10 mouse cellular contexts compared by ENCODE assay signal in the genomic region with DNA sequence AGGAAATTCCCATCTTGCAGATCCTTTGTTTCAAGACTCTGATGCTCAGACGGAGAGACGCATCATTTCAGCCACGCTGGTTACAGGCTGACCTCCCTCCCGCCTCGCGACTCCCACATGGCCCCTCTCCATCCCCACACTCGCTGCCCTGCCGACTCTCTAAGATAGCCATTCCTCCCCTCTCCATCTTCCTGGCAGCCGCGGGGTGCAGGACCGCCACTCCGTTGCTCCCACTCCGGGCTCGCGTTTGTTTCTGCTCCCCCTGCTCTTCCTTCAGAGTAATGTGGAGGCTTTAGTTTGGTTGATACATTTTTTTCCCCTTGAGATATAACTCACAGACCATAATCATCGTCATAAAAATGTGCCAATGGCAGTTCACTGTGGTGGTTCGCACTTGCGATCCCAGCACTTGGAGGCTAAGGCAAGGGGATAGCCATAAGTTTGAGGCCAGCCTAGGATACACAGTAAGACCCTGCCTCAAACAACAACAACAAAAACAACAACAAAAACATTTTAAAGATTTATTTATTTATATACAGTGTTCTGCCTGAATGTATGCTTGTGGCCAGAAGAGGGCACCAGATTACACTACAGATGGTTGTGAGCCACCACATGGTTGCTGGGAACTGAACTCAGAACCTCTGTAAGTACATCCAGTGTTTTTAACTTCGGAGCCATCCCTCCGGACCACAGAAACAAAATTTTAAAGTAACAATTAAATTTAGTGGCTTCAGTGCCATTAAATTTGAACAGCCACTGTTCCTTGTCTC. TPM values are rescaled to one million over a fixed set of nuclear protein-coding genes. Genes with fewer than 3 reads are reported as not detected.
DNase-seq lines count a peak whose midpoint lies in the region; ATAC-seq and TF ChIP-seq lines count a peak whose summit lies in the region.
"Had no signal": no experiment of that assay in that cellular context is flagged by ENCODE, and none has a peak within 500 bp of the region (broad histone marks: within the 10 kb centered on the region; RNA-seq: fewer than 3 reads in every experiment).

No protein-coding gene starts in this region.

- no peak overlapping the region for H3K4me3 ChIP-seq in heart, embryonic 11.5 days (ENCODE audit: low read depth, low read length)
- H3K4me3 ChIP-seq in intestine, postnatal 0 days (ENCODE audit: low read depth, low read length), result no peak overlapping the region

- no peak for ATAC-seq in heart, embryonic 11.5 days (replicated peaks; ENCODE audit: insufficient number of reproducible peaks, low FRiP score, low TSS enrichment)
- ATAC-seq in intestine, postnatal 0 days, result no peak
- ATAC-seq: CD4-positive, CD25-positive, alpha-beta regulatory T cell, adult 4 months had no signal

- peak; percentile 50 for TF ChIP-seq CTCF in intestine, postnatal 0 days (IDR thresholded peaks at IDR 0.05; ENCODE audit: low read depth)

- 0 out of 2 replicates have a peak, but pooled peaks cover 3% of the 10 kb centered on the region for H3K4me1 ChIP-seq in heart, embryonic 11.5 days (ENCODE audit: control insufficient read depth, insufficient read depth, low read length)
- 0 out of 2 replicates have a peak, but pooled peaks cover 4% of the 10 kb centered on the region for H3K4me1 ChIP-seq in intestine, postnatal 0 days (replicated peaks; ENCODE audit: control insufficient read depth, insufficient read depth, low read length)

- H3K27ac ChIP-seq in heart, embryonic 11.5 days (ENCODE audit: low read depth, low read length), result peak overlapping the region; percentile 41; the same call in 1 of the 2 replicates
- no peak overlapping the region for H3K27ac ChIP-seq in intestine, postnatal 0 days (ENCODE audit: low read depth, low read length)

- intact Hi-C loops in heart, postnatal 36 days (cut with DNase I), result loop anchor here (1.0 kb wide), 1 partner anchor 21 kb away; no protein-coding TSS in a partner anchor

- no peak overlapping the region; the same call in 1 of the 2 replicates for H3K4me2 ChIP-seq in heart, embryonic 11.5 days
- 0 out of 2 replicates have a peak overlapping the region, but pooled peaks have one; percentile 6 for H3K4me2 ChIP-seq in intestine, postnatal 0 days (replicated peaks; ENCODE audit: low read depth)

- 23% methylated on average over 20 of the region's 20 CpGs for whole genome bisulfite sequencing in heart, embryonic 11.5 days (ENCODE audit: insufficient replicate concordance)
- WGBS in intestine, postnatal 0 days, result 46% methylated on average over 20 of the region's 20 CpGs

- peaks cover 10% of the 10 kb centered on the region; the same call in 1 of the 2 replicates for H3K27me3 ChIP-seq in heart, embryonic 11.5 days (ENCODE audit: control insufficient read depth, insufficient read depth, low read length)
- no peaks in the 10 kb centered on the region for H3K27me3 ChIP-seq in intestine, postnatal 0 days (replicated peaks; ENCODE audit: control insufficient read depth, insufficient read depth, low read length)

- DNase-seq in heart, postnatal 36 days, result no peak
- peak; percentile 34 for DNase-seq in lung, postnatal 36 days
- no peak for DNase-seq in lung, adult 18-20 months
- no peak for DNase-seq in ovary, postnatal 36 days (ENCODE audit: low spot score)
- DNase-seq in layer of hippocampus, postnatal 25 days (ENCODE audit: extremely low spot score in 1 of 2, low spot score in 1 of 2), result no peak
- no peak for DNase-seq in adrenal gland, adult 2 months
- DNase-seq: lung, postnatal 14 days had no signal

- no peaks in the 10 kb centered on the region for H3K36me3 ChIP-seq in heart, embryonic 11.5 days (ENCODE audit: control insufficient read depth, insufficient read depth, low read length)
- no peaks in the 10 kb centered on the region for H3K36me3 ChIP-seq in intestine, postnatal 0 days (ENCODE audit: control insufficient read depth, insufficient read depth)

- H3K9ac ChIP-seq in heart, embryonic 11.5 days (ENCODE audit: low read depth, low read length), result 0 out of 2 replicates have a peak overlapping the region, but pooled peaks have one; percentile 10
- H3K9ac ChIP-seq in intestine, postnatal 0 days (ENCODE audit: low read depth, low read length), result no peak overlapping the region

- peaks cover 7% of the 10 kb centered on the region; the same call in 1 of the 2 replicates for H3K9me3 ChIP-seq in heart, embryonic 11.5 days (replicated peaks; ENCODE audit: control insufficient read depth, low read length)
- H3K9me3 ChIP-seq in intestine, postnatal 0 days (ENCODE audit: control insufficient read depth), result no peaks in the 10 kb centered on the region

RNA-seq across cellular contexts. Expression of a gene that starts 11.5 kb away (rescaled TPM):
- polyA plus RNA-seq in heart, embryonic 11.5 days (2014; fragmentation: Nextera tagmentation; extraction: Ambion mirVana), result 60.6 and 61.9 TPM in 2 replicates
- 10 to 100 TPM; 29.2 to 31.2 TPM for total RNA-seq in heart, postnatal 36 days (2021)
- polyA plus RNA-seq in intestine, postnatal 0 days (2015; fragmentation: Nextera tagmentation; extraction: Ambion mirVana), result 21.8 and 22.8 TPM in 2 replicates
- total RNA-seq in layer of hippocampus, postnatal 25 days (2021), result 10 to 100 TPM; 36.0 to 40.5 TPM
- total RNA-seq in adrenal gland, adult 2 months (2021), result 10 to 100 TPM; 39.4 to 48.5 TPM
- 7.6 and 9.9 TPM in 2 replicates for polyA plus RNA-seq in adrenal gland, adult 2 months (2012; rRNA removed)

RNA-seq across cellular contexts. Expression of a gene that starts 18.4 kb away (rescaled TPM):
- polyA plus RNA-seq in heart, embryonic 11.5 days (2014; fragmentation: Nextera tagmentation; extraction: Ambion mirVana), result 1.9 and 2.6 TPM in 2 replicates
- 1 to 10 TPM; 3.6 to 3.9 TPM for total RNA-seq in heart, postnatal 36 days (2021)
- polyA plus RNA-seq in intestine, postnatal 0 days (2015; fragmentation: Nextera tagmentation; extraction: Ambion mirVana), result 15.6 and 15.8 TPM in 2 replicates
- total RNA-seq in layer of hippocampus, postnatal 25 days (2021), result under 1 TPM; 0.42 to 0.68 TPM
- 1 to 10 TPM; 4.3 to 9.5 TPM for total RNA-seq in adrenal gland, adult 2 months (2021)
- 6.3 and 7.6 TPM in 2 replicates for polyA plus RNA-seq in adrenal gland, adult 2 months (2012; rRNA removed)

RNA-seq across cellular contexts. Expression of a gene that starts 51.5 kb away (rescaled TPM):
- polyA plus RNA-seq in heart, embryonic 11.5 days (2014; fragmentation: Nextera tagmentation; extraction: Ambion mirVana), result 5.6 and 8.1 TPM in 2 replicates
- total RNA-seq in heart, postnatal 36 days (2021), result 10 to 100 TPM; 10.4 to 15.1 TPM
- polyA plus RNA-seq in intestine, postnatal 0 days (2015; fragmentation: Nextera tagmentation; extraction: Ambion mirVana), result 3.6 and 3.7 TPM in 2 replicates
- 10 to 100 TPM; 11.5 to 16.6 TPM for total RNA-seq in layer of hippocampus, postnatal 25 days (2021)
- 1 to 10 TPM; 5.2 to 5.9 TPM for total RNA-seq in adrenal gland, adult 2 months (2021)
- polyA plus RNA-seq in adrenal gland, adult 2 months (2012; rRNA removed), result 4.1 and 5.3 TPM in 2 replicates
